Mouse (Mus musculus) gastrocnemius, adult 2 months (tissue): Measurements from ENCODE around the gene Dnajc4. TPM values are rescaled to one million over a fixed set of nuclear protein-coding genes. Genes with fewer than 3 reads are reported as not detected.

Source experiments
- DNase-seq: peaks from one replicate; pipeline ENCODE4 v3.0.0; 2022
- H3K27ac ChIP-seq: fragments of 200-600 bp; 2 replicates; pipeline ENCODE4 v1.8.1; 2022; ENCODE audit warnings: mild to moderate bottlenecking
- H3K4me3 ChIP-seq: fragments of 200-600 bp; 2 replicates; pipeline ENCODE4 v1.8.1; 2022; ENCODE audit warnings: mild to moderate bottlenecking, moderate library complexity
- CTCF ChIP-seq: fragments of 200-600 bp; IDR thresholded peaks from 2 replicates; pipeline ENCODE4 v1.8.1; 2022; ENCODE audit warnings: antibody characterized with exemption, mild to moderate bottlenecking, moderate library complexity
- intact Hi-C: fragments of 180-260 bp; cut with DNase I; formaldehyde crosslinking; loops from one replicate; pipeline ENCODE4 v1.15.1; 2025
- total RNA-seq, 2 experiments: library from RNA; stranded (reverse); gene quantifications; 2 replicates each; pipeline ENCODE4 v1.2.3; 2021

Gene Dnajc4
- total RNA-seq, 2 experiments from 2014 or later: 35.3 to 37.6 TPM

DNA sequence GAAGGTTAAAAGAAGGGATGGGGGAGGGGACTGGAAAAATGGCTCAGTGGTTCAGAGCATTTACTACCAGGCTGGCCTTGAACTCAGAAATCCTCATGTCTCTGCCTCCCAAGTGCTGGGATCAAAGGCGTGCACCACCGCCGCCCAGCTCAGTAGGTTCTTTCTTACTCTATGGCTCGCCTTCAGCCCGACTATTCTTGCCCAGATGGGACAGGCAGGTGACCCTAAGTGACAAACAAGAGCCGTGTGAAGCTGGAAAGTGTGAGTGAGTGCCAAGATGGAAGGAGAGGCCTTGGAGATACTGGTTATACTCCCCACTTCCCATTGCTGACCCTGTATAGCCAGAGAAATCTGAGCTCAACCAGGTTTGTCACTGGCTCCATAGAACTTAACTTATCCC, 48.7 kb downstream of the Dnajc4 start:
- H3K4me3 ChIP-seq: no peak overlapping the region
- no peak for TF ChIP-seq CTCF
- DNase-seq: no peak
- H3K27ac ChIP-seq: no peak overlapping the region
- intact Hi-C loops: no loop called here

DNA sequence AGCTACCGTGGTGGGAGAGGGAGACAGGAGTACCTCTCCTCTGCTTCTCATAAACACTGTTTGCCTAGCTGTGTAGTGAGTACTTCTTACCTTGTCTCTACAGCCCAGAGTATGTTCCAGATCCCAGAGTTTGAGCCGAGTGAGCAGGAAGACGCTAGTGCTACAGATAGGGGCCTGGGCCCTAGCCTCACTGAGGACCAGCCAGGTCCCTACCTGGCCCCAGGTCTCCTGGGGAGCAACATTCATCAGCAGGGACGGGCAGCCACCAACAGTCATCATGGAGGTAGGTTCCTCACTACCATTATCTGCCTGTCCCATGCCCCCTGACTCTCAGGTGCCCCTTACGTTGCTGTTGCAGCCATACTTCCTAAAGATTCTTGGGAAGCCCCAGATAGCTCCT, 49.6 kb downstream of the Dnajc4 start:
- intact Hi-C loops: loop anchor here (1.0 kb wide), 1 partner anchor 9 kb away; no protein-coding TSS in a partner anchor
- peak overlapping the region; percentile 95 for H3K27ac ChIP-seq
- H3K4me3 ChIP-seq: peak overlapping the region; percentile 93
- no peak for TF ChIP-seq CTCF
- DNase-seq: no peak

DNA sequence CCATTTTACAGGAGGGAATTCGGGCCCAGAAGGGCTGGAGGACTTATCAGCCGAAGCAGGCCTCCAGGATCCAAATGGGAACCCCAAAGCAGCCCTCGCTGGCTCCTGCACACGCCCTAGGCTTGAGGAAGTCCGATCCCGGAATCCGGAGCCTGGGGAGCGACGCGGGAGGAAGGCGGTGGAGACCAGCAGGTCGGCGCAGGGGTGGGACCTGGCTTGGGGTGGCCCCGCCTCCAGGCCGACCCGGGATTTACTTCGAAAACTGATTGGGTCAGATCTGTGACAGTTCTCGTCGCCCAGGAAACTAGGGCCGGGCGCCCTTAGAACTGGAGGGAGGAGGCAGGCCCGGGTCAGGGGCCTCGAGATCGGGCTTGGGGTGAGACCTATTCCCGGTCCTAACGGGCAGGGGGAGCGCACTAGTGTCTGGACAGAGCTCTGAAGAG, 50.1 kb downstream of the Dnajc4 start, which contains the start of gene Gpr137:
Gpr137 (minus strand) TSS at position 232 of the 443 bp plus-strand sequence.
- Histone ChIP-seq H3K4me3 (peak within 1 kb of the TSS; percentile 93), H3K27ac (peak within 1 kb of the TSS; percentile 95)
- intact Hi-C loops: loop anchor here (1.0 kb wide), 1 partner anchor 9 kb away; no protein-coding TSS in a partner anchor
- TF ChIP-seq CTCF: no peak
- DNase-seq: peak; percentile 98

DNA sequence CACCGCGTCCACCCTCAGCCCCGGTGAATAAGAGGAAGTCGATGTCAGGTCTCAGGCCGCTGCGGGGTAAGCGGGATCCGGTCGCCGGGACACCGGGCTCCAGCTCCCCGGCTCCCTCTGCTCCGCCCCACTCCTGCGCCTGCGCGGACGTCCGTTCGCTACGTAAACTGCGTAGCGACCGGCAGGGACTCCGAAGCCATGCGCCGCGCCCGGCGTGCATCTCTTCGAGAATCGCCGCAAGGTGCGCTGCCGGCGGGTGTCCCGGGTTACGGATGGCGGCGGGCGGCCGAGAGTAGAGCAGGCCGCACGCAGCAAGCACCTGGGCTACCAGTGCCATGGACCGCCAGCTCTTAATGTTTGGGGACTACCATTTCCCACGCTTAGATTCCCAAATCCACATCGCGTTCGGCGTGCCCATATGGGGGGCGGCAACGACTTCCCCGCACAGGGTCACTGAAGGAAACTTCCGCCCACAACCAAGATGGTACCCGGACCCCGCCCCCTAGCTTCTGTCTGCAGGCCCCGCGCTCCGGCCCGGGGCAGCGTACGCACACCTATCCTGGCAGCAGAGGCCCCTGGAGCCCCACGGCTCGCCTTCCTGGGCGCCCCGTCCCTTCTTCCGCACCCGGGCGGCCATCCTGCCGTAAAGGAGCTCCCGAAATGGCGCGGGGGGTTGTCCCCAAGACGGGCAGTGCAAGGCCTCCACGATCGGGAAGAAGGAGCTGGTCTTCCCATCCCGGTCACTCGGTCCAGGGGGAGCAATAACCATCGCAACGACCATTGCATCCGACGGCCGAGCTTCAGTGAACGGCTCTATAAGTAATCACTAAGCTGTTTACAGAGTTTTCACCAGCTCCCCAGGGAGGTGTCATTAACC, 50.8 kb downstream of the Dnajc4 start, which contains the start of gene Bad:
Bad (plus strand) TSS at position 490 of the 877 bp plus-strand sequence.
- DNase-seq: peak; percentile 96
- H3K27ac ChIP-seq: peak within 1 kb of the TSS; percentile 95
- peak within 1 kb of the TSS; percentile 93 for H3K4me3 ChIP-seq
- intact Hi-C loops: loop anchor here (1.0 kb wide), 1 partner anchor 10 kb away; no protein-coding TSS in a partner anchor
- TF ChIP-seq CTCF: peak; percentile 34

DNA sequence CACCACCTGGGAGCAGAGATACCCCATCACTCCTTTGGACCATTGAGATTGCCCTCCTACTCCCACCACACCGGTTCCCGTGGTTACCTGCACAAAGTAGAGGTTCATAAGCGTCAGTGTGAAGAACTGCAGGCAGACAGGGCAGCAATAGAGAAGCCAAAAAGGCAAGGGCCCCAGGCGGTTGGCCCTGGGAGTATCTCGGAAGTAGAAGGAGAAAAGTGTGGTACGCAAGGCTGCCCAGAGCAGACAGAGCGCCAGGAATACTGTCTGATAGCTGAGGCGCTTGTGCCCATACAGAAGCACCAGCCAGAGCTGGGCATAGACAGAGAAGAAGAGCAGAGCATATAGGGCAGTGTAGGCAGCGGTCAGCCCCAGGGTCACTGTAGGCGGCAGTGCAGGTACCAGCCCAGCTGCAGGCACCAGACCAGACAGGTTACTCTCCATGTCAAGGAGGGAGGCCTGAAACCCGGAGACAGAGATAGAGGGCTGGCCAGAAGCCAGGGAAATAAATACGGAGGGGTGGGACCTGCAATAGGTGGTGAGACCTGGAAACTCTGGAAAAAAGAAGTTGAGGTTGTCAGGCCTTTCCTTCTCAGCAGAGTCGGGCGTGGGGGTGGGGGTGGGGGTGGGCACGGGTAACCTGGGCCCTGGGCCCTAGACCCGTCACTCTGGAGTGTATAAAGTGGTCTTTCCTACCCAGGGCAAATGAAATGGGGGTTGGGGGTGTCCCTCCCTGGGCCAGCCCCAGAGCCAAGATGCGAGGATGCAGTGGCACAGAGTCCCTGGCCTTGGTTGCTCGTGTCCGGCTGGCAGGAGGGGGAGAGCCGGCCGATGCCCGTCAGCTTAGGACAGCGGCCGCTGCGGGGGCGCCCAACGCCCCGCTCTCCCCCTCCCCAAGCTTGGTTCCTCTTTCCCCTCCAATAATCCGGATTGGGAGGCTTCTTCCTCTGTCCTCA, 51.7 kb downstream of the Dnajc4 start:
- peak overlapping the region; percentile 93 for H3K4me3 ChIP-seq
- no peak for DNase-seq
- intact Hi-C loops: no loop called here
- TF ChIP-seq CTCF: no peak
- peak overlapping the region; percentile 95 for H3K27ac ChIP-seq

DNA sequence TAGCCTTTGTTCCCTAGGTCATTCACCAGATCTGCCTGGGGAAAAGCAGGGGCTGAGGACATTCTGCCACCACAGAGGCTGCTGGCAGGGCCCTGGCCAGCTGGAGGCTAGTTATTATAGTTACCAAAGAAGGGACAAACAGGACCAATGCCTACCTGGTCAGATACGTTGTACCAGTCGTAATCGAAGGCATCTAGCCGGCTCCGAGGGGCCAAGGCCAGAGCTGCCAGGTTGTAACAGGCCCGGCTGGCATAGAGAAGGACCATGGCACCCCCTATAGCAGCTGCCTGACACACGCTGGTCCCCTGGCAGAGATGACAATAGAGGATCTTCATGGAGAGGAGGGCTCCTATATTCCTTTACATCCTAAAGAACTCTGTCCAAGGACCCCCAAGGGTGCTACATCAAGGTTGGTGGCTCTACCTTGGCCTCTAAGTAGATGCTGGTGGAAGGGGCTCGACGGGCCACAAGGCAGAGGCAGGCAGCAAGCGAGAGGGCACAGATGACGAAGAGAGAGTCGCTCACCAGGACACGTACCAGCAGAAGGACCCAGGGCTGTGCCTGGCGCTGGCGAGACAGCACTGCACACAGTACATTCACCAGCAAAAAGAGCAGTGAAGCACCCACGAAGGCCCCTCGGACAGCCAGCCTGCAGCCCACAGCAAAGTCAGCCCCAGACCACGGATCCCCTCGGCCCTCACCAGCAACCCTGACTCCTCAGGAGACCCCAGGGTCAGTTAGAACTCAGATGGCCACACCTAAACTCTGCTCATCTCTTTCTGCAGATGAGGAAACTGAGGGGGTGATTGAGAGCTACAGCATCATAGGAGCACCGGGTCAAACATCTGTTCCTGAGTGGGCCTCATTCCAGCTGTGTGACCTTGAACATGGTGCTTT, 53.0 kb downstream of the Dnajc4 start:
- H3K27ac ChIP-seq: no peak overlapping the region
- intact Hi-C loops: no loop called here
- no peak overlapping the region for H3K4me3 ChIP-seq
- DNase-seq: no peak
- TF ChIP-seq CTCF: no peak

Other genes with a start within 250 kb of the Dnajc4 start
- gene Rps6ka4, start 151.9 kb downstream of the Dnajc4 start, total RNA-seq: 1 to 10 TPM; 9.3 to 9.4 TPM
- gene Ccdc88b, start 134.4 kb downstream of the Dnajc4 start, total RNA-seq: under 1 TPM; 0.46 to 0.59 TPM
- 10 to 100 TPM; 32.7 to 41.3 TPM for gene Trmt112, start 82.9 kb downstream of the Dnajc4 start, total RNA-seq
- gene Prdx5, start 82.5 kb downstream of the Dnajc4 start, total RNA-seq: 100 to 1,000 TPM; 177 to 270 TPM
- gene Esrra, start 70.8 kb downstream of the Dnajc4 start, total RNA-seq: 100 to 1,000 TPM in 1 of 2 experiments, 10 to 100 TPM in 1; 80.0 to 108 TPM
- gene Catsperz, start 67.2 kb downstream of the Dnajc4 start, total RNA-seq: not detected
- gene Kcnk4, start 58.1 kb downstream of the Dnajc4 start, total RNA-seq: not detected
- 10 to 100 TPM; 10.8 to 14.4 TPM for gene Bad, start 50.7 kb downstream of the Dnajc4 start, total RNA-seq
- gene Gpr137, start 50.1 kb downstream of the Dnajc4 start, total RNA-seq: 10 to 100 TPM in 1 of 2 experiments, 1 to 10 TPM in 1; 8.2 to 13.8 TPM
- 100 to 1,000 TPM; 121 to 127 TPM for gene Ppp1r14b, start 17.6 kb downstream of the Dnajc4 start, total RNA-seq
- gene Plcb3, start 16.1 kb downstream of the Dnajc4 start, total RNA-seq: 10 to 100 TPM in 1 of 2 experiments, 1 to 10 TPM in 1; 9.1 to 11.0 TPM
- 10 to 100 TPM in 1 of 2 experiments, 1 to 10 TPM in 1; 7.9 to 11.2 TPM for gene Fkbp2, start 12.1 kb downstream of the Dnajc4 start, total RNA-seq
- gene Vegfb, start 4.9 kb downstream of the Dnajc4 start, total RNA-seq: 100 to 1,000 TPM; 142 to 219 TPM
- 10 to 100 TPM; 12.8 to 15.9 TPM for gene Nudt22, start 3.5 kb upstream of the Dnajc4 start, total RNA-seq
- gene Trpt1, start 3.6 kb upstream of the Dnajc4 start, total RNA-seq: 10 to 100 TPM; 22.5 to 26.1 TPM
- under 1 TPM; 0.71 to 0.86 TPM for gene Fermt3, start 26.9 kb upstream of the Dnajc4 start, total RNA-seq
- gene Stip1, start 47.4 kb upstream of the Dnajc4 start, total RNA-seq: 100 to 1,000 TPM in 1 of 2 experiments, 10 to 100 TPM in 1; 89.9 to 125 TPM
- 100 to 1,000 TPM; 261 to 294 TPM for gene Macrod1, start 64.2 kb upstream of the Dnajc4 start, total RNA-seq
- under 1 TPM; 0.53 to 0.54 TPM for gene Flrt1, start 113.2 kb upstream of the Dnajc4 start, total RNA-seq
- 10 to 100 TPM; 45.0 to 50.3 TPM for gene Otub1, start 213.7 kb upstream of the Dnajc4 start, total RNA-seq
- gene Cox8a, start 225.0 kb upstream of the Dnajc4 start, total RNA-seq: 100 to 1,000 TPM in 1 of 2 experiments, 10 to 100 TPM in 1; 72.4 to 113 TPM
- 10 to 100 TPM in 1 of 2 experiments, 1 to 10 TPM in 1; 10.0 to 12.7 TPM for gene Naa40, start 248.6 kb upstream of the Dnajc4 start, total RNA-seq